Mouse (Mus musculus) liver, embryonic 15.5 days (tissue): ENCODE measurements at regions not wholly inside any gene's neighbourhood (a gene's known extent, or its start where the extent isn't known, plus 50 kb on each side); places are given as distances from the start of the nearest gene placed in this dataset.

ENCODE experiments used
- ATAC-seq: fragments of 200-750 bp; cut with Nextera tagmentation; 2 replicates; pipeline ENCODE4 v1.8.0; 2017; ENCODE audit warnings: moderate number of reproducible peaks, mild to moderate bottlenecking, moderate library complexity; ENCODE audit not compliant: insufficient read depth
- H3K27ac ChIP-seq: fragments of 300-500 bp; sonication (generic); replicated peaks from 2 replicates; pipeline ENCODE4 v1.5.1; 2015; ENCODE audit warnings: mild to moderate bottlenecking, inconsistent platforms
- H3K27me3 ChIP-seq: fragments of 300-500 bp; sonication (generic); 2 replicates; pipeline ENCODE4 v1.6.1; 2015; ENCODE audit warnings: mild to moderate bottlenecking, inconsistent platforms
- H3K36me3 ChIP-seq: fragments of 300-500 bp; sonication (generic); replicated peaks from 2 replicates; pipeline ENCODE4 v1.6.1; 2015; ENCODE audit warnings: moderate library complexity, mild to moderate bottlenecking, inconsistent platforms
- H3K4me1 ChIP-seq: fragments of 300-500 bp; sonication (generic); replicated peaks from 2 replicates; pipeline ENCODE4 v1.6.1; 2015; ENCODE audit warnings: inconsistent platforms
- H3K4me2 ChIP-seq: fragments of 300-500 bp; sonication (generic); 2 replicates; pipeline ENCODE4 v1.6.1; 2015; ENCODE audit warnings: moderate library complexity, mild to moderate bottlenecking, inconsistent platforms
- H3K4me3 ChIP-seq: fragments of 300-500 bp; sonication (generic); replicated peaks from 2 replicates; pipeline ENCODE4 v1.5.1; 2015; ENCODE audit warnings: mild to moderate bottlenecking, inconsistent platforms
- H3K9ac ChIP-seq: fragments of 300-500 bp; sonication (generic); 2 replicates; pipeline ENCODE4 v1.6.1; 2015; ENCODE audit warnings: moderate library complexity, mild to moderate bottlenecking, inconsistent platforms
- H3K9me3 ChIP-seq: fragments of 300-500 bp; sonication (generic); replicated peaks from 2 replicates; pipeline ENCODE4 v1.6.1; 2016; ENCODE audit warnings: inconsistent platforms
- WGBS: fragments of 180-500 bp; shearing (Covaris S2); methylation state at CpG from one replicate; pipeline ENCODE4 v1.1.7; 2015; ENCODE audit warnings: mixed read lengths; ENCODE audit not compliant: insufficient replicate concordance; 5-methylcytosine and 5-hydroxymethylcytosine counted together

DNA sequence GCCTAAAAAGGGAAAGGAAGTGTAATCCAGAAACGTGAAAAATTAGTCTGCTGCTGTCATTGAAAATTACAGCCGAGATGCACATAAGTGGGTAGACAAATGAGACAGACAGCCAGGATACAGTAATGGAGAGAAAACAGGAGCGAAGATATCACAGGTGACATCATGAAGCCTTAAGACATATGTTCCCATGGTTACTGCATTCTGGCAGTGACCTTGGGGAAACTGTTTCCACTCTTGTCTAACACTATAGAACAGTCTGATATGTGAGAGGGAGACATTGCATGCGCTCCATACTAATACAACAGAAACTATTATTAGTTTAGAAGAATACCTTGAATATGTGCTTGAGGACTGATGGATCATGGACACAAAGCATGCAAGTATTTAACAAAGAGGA lies 254.0 kb upstream of the Gimd1 start:
- no peak overlapping the region for H3K4me2 ChIP-seq
- no peaks in the 10 kb centered on the region for H3K27me3 ChIP-seq
- H3K9ac ChIP-seq = no peak overlapping the region
- H3K27ac ChIP-seq = no peak overlapping the region
- no peak overlapping the region for H3K4me3 ChIP-seq
- WGBS = 51% methylated on average over 4 of the region's 4 CpGs
- no peaks in the 10 kb centered on the region for H3K36me3 ChIP-seq
- no peaks in the 10 kb centered on the region for H3K4me1 ChIP-seq
- ATAC-seq = no peak
- no peaks in the 10 kb centered on the region for H3K9me3 ChIP-seq

DNA sequence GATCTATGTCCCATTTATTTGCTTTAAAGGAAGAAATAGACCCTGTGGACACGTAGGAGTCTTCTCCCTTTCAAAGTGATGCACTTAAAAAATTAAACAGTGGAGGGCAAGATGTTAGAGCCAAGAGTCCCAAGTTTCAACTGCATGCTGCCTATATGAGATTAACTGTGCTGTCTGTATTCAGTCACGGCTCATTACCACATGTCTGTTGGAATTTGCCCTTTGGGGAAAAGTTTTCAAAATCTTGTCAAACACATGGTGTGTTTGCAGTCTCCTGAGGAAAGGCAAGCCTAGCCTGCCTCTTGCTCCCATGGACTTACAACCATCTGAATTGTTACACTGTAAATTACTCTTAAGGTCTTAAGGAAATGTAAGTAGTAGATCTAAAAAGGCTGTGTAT lies 211.9 kb upstream of the Gimd1 start:
- Histone ChIP-seq H3K4me1 (no peaks in the 10 kb centered on the region), H3K27ac (no peak overlapping the region), H3K4me3 (no peak overlapping the region), H3K9me3 (no peaks in the 10 kb centered on the region), H3K27me3 (no peaks in the 10 kb centered on the region), H3K4me2 (no peak overlapping the region), H3K9ac (no peak overlapping the region), H3K36me3 (no peaks in the 10 kb centered on the region)
- WGBS = 33% methylated on average over 2 of the region's 2 CpGs
- no peak for ATAC-seq

DNA sequence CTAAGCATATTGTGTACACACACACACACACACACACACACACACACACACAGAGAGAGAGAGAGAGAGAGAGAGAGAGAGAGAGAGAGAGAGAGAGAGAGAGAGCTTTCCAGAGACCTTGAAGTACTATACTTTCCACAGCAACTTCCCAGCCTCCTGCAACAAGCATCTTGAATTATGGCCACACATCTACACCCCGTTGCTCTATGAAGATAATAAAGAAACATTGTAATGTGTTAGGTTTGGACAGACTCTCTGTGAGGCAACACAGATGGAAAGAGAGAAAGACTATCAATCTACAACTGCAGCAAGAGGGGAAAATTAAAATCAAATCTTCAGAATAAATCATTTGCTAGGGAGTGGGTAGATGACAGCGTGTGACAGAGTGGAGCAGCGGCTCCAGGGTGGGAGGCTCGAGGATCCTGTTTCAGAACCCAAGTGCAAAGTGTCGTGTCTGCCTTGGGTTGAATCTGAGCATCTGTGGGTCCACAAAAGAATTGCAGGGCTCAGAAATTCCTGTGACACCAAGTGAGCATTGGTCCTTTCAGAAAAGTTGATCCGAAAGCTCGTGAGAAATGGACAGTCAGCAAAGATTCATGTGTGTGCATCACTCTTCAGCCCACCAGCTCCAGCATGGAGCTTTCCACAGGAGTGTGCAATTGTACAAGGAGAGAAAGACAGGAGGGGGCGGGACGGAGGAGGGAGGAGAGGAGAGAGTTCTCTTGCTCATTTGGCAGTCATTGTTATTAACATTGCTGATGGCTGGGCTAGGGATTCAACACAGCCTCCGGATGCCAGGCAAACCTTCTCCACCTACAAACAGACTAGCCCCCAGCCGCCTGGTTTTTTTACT lies 203.6 kb upstream of the Gimd1 start:
- H3K27me3 ChIP-seq = no peaks in the 10 kb centered on the region
- ATAC-seq = no peak
- no peaks in the 10 kb centered on the region for H3K9me3 ChIP-seq
- H3K36me3 ChIP-seq = no peaks in the 10 kb centered on the region
- H3K27ac ChIP-seq = no peak overlapping the region
- WGBS = 50% methylated on average over 11 of the region's 11 CpGs
- no peaks in the 10 kb centered on the region for H3K4me1 ChIP-seq
- no peak overlapping the region for H3K4me2 ChIP-seq
- no peak overlapping the region for H3K4me3 ChIP-seq
- H3K9ac ChIP-seq = no peak overlapping the region

- Histone ChIP-seq H3K4me3 (no peak overlapping the region), H3K36me3 (no peaks in the 10 kb centered on the region), H3K9ac (no peak overlapping the region), H3K27ac (no peak overlapping the region), H3K27me3 (no peaks in the 10 kb centered on the region), H3K9me3 (no peaks in the 10 kb centered on the region), H3K4me2 (no peak overlapping the region), H3K4me1 (no peaks in the 10 kb centered on the region)
- ATAC-seq = no peak
- 53% methylated on average over 9 of the region's 9 CpGs for WGBS
Observed at GRCm38 (mm10) chr3:132427244-132427643, 202.4 kb upstream of the Gimd1 start.

- Histone ChIP-seq H3K4me1 (no peaks in the 10 kb centered on the region), H3K27ac (no peak overlapping the region), H3K27me3 (no peaks in the 10 kb centered on the region), H3K36me3 (no peaks in the 10 kb centered on the region), H3K4me2 (no peak overlapping the region), H3K4me3 (no peak overlapping the region), H3K9me3 (no peaks in the 10 kb centered on the region), H3K9ac (no peak overlapping the region)
- WGBS = 39% methylated on average over 17 of the region's 17 CpGs
- ATAC-seq = no peak
Observed at GRCm38 (mm10) chr3:132428148-132428547, 201.5 kb upstream of the Gimd1 start.

DNA sequence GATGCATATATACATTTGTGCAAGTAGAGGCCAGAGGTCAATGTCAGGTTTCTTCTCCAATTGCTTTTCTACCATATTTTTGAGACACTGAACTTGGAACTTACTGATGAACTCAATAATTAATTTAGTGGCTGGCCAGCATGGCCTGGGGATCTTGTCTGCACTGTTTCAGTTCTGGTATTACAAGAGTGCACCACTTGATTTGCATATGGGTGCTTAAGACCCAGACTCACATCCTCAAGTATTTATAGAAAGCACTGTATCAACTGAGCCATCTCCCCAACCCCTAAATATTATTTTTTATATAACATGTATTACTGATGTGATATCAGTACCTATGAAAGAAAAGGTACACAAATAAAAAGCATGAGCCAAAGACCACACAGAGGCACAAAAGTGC lies 197.8 kb upstream of the Gimd1 start:
- ATAC-seq = no peak
- Histone ChIP-seq H3K27ac (no peak overlapping the region), H3K27me3 (no peaks in the 10 kb centered on the region)

DNA sequence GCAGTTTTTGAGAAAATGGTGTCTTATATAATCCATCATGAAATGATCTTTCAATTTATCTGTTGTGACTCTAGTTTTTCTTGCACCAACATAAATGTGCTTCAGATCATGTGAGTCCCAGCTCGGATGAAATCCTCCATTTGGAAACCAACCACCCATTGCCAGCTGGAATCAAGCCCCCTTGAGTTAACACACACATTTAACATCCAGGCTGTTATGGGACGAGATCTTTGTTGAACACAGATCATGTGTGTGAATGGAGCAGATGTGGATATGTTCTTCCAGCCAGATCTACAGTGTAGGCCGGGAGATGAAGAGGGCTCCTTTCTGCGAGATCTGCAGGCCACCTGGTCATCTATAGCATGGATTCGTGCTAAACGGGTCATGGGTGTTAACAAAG lies 188.4 kb upstream of the Gimd1 start:
- H3K9me3 ChIP-seq = no peaks in the 10 kb centered on the region
- WGBS = 66% methylated on average over 6 of the region's 6 CpGs

More for the DNA sequence above, 197.8 kb upstream of the Gimd1 start:
- H3K9ac ChIP-seq = no peak overlapping the region
- H3K36me3 ChIP-seq = no peaks in the 10 kb centered on the region
- H3K4me2 ChIP-seq = no peak overlapping the region
- H3K4me3 ChIP-seq = no peak overlapping the region
- H3K9me3 ChIP-seq = no peaks in the 10 kb centered on the region
- no peaks in the 10 kb centered on the region for H3K4me1 ChIP-seq

GRCm38 (mm10) chr3:132453927-132454326 lies 175.7 kb upstream of the Gimd1 start:
- H3K9ac ChIP-seq = no peak overlapping the region
- H3K9me3 ChIP-seq = no peaks in the 10 kb centered on the region
- H3K27ac ChIP-seq = no peak overlapping the region
- H3K4me3 ChIP-seq = no peak overlapping the region
- no peaks in the 10 kb centered on the region for H3K4me1 ChIP-seq
- no peaks in the 10 kb centered on the region for H3K27me3 ChIP-seq
- 42% methylated on average over 4 of the region's 4 CpGs for WGBS
- H3K36me3 ChIP-seq = no peaks in the 10 kb centered on the region
- no peak overlapping the region for H3K4me2 ChIP-seq
- no peak for ATAC-seq

More for the DNA sequence above, 188.4 kb upstream of the Gimd1 start:
- H3K27me3 ChIP-seq = no peaks in the 10 kb centered on the region
- H3K4me2 ChIP-seq = no peak overlapping the region
- no peaks in the 10 kb centered on the region for H3K36me3 ChIP-seq
- no peak overlapping the region for H3K9ac ChIP-seq
- H3K4me1 ChIP-seq = no peaks in the 10 kb centered on the region
- no peak for ATAC-seq
- H3K4me3 ChIP-seq = no peak overlapping the region
- no peak overlapping the region for H3K27ac ChIP-seq

DNA sequence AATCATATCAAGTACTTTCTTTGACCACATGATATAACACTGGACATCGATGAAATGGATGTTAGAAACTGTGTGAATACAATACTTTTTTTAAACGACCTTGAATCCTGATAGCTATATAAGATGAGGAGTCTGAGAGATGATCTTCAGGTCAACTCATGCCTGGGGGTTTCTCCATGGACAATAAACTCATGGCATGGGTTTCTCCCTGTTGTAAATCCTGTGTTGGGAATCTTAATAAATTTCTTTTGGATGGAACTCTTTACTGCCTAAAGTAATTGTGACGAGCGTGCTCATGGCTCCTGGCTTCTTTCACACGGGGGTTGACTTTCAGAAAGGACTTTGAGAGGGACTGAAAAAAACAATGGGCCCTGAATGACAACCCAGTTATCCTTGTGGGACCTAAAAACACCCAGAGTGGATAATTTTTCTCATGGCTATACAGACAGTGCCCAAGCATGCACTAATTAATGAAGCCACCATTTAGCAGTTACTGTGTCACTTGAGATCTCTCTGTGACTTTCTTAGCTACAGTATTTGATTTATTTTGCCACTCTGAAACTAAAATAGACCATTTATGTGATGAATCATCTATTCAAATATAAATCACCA lies 167.2 kb upstream of the Gimd1 start:
- ATAC-seq = no peak
- Histone ChIP-seq H3K9me3 (no peaks in the 10 kb centered on the region), H3K27ac (no peak overlapping the region), H3K4me2 (no peak overlapping the region), H3K4me1 (no peaks in the 10 kb centered on the region), H3K4me3 (no peak overlapping the region), H3K27me3 (no peaks in the 10 kb centered on the region), H3K9ac (no peak overlapping the region), H3K36me3 (no peaks in the 10 kb centered on the region)
- 52% methylated on average over 5 of the region's 5 CpGs for WGBS

DNA sequence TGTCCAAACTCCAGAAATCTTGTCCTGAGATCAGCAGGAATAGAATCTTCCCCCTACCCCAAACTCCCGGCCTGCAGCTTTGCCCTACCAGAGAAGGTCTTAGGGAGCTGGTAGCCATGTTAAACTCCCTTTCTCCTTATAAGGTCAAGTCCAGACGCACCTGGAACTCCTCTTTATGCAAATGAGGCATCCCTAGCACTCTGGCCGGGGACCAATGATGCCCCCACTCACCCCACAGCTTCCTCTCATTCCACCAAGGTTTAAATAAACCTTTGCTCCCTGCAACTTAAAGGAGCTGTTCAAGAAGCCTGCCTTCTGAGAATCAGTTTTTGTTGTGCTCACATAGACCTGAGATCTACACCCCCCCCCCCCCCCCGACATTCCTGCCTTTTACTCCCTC lies 158.6 kb upstream of the Gimd1 start:
- Histone ChIP-seq H3K9ac (no peak overlapping the region), H3K4me1 (no peaks in the 10 kb centered on the region), H3K27ac (no peak overlapping the region), H3K4me3 (no peak overlapping the region), H3K27me3 (no peaks in the 10 kb centered on the region), H3K9me3 (no peaks in the 10 kb centered on the region), H3K36me3 (no peaks in the 10 kb centered on the region), H3K4me2 (no peak overlapping the region)
- ATAC-seq = no peak
- 38% methylated on average over 4 of the region's 4 CpGs for WGBS

GRCm38 (mm10) chr3:132477768-132478167 lies 151.9 kb upstream of the Gimd1 start:
- H3K36me3 ChIP-seq = no peaks in the 10 kb centered on the region
- H3K27me3 ChIP-seq = no peaks in the 10 kb centered on the region
- H3K9me3 ChIP-seq = no peaks in the 10 kb centered on the region
- H3K4me2 ChIP-seq = no peak overlapping the region
- 59% methylated on average over 5 of the region's 5 CpGs for WGBS
- no peak for ATAC-seq
- H3K4me1 ChIP-seq = no peaks in the 10 kb centered on the region
- H3K9ac ChIP-seq = no peak overlapping the region
- no peak overlapping the region for H3K4me3 ChIP-seq
- H3K27ac ChIP-seq = no peak overlapping the region

DNA sequence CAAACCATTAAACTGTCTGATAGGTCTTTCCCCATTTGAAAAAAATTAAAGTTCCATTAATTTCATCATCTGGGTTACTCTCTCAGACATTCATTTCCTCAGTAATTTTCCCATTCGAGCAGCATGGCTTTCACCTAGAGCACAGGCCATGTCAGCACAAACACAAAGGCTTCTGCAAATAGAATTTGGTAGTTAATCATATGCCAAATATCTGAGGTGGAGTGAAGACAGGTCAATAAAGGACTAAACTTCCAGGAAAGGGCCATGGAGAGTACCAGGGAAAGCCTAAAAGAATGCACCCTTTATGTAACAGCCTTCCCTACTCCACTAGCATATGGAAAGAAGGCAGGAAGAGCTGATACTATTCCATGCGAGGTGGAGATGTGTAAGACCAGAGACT lies 150.3 kb upstream of the Gimd1 start:
- 46% methylated on average over 2 of the region's 2 CpGs for WGBS
- Histone ChIP-seq H3K27ac (no peak overlapping the region), H3K9me3 (no peaks in the 10 kb centered on the region), H3K27me3 (no peaks in the 10 kb centered on the region), H3K4me1 (no peaks in the 10 kb centered on the region), H3K36me3 (no peaks in the 10 kb centered on the region), H3K9ac (no peak overlapping the region), H3K4me3 (no peak overlapping the region), H3K4me2 (no peak overlapping the region)
- ATAC-seq = no peak
